Mouse (Mus musculus): ENCODE data around the gene Olig2.

Olig2 gene

DNA sequence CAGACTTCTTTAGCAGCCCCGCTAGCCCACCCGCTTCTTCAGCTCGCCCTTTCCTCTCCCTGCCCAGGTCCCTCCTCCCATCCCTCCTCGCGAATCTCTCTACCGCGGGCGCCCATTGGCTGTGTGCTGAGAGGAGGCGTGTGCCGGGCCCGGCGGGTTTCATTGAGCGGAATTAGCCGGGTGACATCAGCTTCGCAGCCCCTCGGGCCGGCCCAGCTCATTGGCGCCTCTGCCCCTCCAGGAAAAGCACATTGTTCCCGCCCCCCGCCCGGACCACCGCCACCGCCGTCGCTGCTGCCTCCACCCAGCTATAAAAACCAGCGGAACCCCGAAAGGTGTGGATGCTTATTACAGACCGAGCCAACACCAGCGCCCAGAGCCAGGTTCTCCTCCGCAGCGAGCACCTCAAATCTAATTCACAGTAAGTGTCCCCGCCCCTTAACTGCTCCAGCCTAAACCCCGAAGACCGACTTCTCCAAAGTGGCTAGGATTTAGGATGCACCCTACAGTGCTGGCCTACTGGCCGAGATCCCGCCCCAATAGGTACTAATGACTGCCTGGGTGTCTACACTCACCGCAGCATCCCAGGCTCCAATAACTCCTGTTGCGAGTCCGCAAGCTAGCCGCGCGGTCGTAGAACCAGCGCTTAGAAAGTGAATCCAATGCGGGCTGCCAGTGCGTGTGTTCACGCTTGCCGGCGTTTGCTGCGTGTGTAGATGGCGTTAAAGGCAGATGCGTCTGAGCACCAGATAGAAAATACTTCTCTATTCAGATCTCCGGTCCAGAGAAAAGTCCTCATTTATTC lies at the start of gene Olig2:
Gene Olig2, plus strand, starts transcription at position 225 of the 805 bp plus-strand sequence.
- no peak for DNase-seq (ENCODE audit: low spot score in 2 of 2)

GRCm38 (mm10) chr16:91175892-91176291 lies 49.4 kb upstream of the Olig2 start:
- DNase-seq (ENCODE audit: low spot score in 2 of 2): no peak

DNA sequence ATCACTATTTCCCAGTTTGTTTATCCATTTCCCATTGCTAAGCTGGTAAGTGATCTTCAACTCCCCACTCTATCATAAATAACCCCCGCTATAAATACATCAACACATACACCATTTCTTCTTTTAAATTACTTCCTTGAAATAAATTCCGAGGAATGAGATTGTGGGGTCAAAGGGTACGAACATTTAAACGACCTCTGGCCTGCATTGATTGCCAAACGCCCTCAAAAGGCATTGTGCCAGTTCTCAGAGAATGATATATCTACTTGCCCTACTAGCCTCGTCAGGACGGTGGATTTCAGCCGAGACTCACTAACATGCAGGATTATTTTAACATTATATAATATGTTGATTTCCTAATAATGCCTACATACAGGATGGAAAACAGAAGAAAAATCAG lies 38.2 kb upstream of the Olig2 start:
- no peak for DNase-seq (ENCODE audit: low spot score in 2 of 2)

DNA sequence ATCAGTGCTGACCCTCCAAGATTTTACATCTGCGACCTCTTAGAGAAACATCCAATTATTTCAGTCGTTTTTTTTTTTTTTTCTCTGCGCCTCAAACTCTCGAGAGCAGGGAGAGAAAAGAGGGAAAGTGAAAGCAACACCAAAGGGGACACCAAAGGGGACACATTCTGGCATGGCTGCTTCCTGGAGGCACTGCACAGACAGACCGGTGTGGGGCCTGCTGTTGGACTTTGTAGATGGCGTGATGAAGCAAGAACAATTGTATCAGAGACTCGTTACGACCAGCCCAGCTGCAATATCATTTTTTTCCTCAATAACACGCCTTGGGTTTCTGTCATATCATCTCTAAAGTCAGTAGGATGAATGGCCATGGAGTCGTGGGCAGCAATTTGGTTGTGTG lies 37.6 kb upstream of the Olig2 start:
- no peak for DNase-seq (ENCODE audit: low spot score in 2 of 2)

- DNase-seq (ENCODE audit: low spot score in 2 of 2): no peak
These were observed 37.0 kb upstream of the Olig2 start for GRCm38 (mm10) chr16:91188304-91188703.

GRCm38 (mm10) chr16:91191233-91191632 lies 34.0 kb upstream of the Olig2 start:
- no peak for DNase-seq (ENCODE audit: low spot score in 2 of 2)

- no peak for DNase-seq (ENCODE audit: low spot score in 2 of 2)
These were observed 33.5 kb upstream of the Olig2 start for GRCm38 (mm10) chr16:91191663-91192237.

GRCm38 (mm10) chr16:91192672-91193354 lies 32.4 kb upstream of the Olig2 start:
- no peak for DNase-seq (ENCODE audit: low spot score in 2 of 2)

- no peak for DNase-seq (ENCODE audit: low spot score in 2 of 2)
These were observed 25.4 kb upstream of the Olig2 start for GRCm38 (mm10) chr16:91199815-91200214.

DNA sequence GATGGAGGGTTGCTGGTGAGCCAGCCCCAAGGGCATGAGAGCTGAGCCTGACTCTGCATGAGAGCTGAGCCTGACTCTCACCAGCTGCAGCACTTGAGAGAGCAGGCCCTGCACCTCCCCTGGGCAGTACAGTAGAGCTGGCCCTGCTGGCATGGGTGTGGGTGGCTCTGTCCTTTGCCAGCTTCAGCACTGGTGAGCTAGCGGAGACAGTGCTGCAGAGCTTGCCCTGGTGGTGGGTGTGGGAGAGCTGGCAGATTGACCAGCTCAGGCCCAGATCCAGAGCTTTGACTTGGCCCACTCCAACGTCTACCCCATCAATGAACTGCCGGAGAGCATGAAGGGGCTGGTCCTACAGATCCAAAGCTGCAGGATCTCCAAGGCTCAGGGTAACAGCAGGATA lies 22.3 kb upstream of the Olig2 start:
- DNase-seq (ENCODE audit: low spot score in 2 of 2): no peak

- no peak for DNase-seq (ENCODE audit: low spot score in 2 of 2)
These were observed 18.9 kb upstream of the Olig2 start for GRCm38 (mm10) chr16:91206371-91206770.

GRCm38 (mm10) chr16:91217077-91217476 lies 8.2 kb upstream of the Olig2 start:
- no peak for DNase-seq (ENCODE audit: low spot score in 2 of 2)

DNA sequence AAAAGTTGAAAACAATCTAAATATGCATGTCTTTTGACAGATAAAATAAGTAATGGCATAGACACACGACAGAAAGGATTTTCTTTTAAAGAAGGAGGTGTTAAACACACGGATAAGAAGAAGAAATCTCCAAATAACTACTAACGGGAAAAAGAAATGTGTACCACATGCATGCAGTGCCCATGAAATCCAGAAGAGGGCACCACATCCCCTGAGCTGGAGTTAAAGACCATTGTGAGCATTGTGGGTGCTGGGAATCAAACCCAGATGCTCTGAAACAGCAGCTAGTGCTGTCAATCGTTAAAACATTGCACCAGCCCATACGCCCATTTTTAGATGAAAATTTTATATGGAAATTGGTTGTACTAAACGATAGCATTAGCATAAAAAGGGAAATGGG lies 7.3 kb upstream of the Olig2 start:
- no peak for DNase-seq (ENCODE audit: low spot score in 2 of 2)

DNA sequence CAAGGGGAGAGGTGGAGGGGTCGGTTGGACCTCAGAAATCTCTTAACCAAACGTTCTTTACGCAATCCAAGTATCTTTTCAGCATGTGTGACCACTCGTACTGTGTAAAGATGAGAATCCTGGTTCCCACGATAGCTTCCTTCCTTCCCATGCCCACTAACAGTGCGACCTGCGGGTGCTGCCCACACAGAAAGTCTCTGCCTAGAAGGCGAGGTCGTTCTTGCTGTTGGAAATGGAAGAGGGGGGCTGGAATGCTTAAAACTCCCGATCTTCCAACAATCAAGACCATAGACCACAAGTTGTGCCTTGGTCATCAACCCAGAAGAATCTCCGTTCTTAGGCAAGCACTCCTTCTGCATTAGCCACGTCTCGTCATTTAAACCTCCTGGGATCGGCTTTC lies 6.0 kb upstream of the Olig2 start:
- no peak for DNase-seq (ENCODE audit: low spot score in 2 of 2)

- no peak for DNase-seq (ENCODE audit: low spot score in 2 of 2)
These were observed 3.0 kb upstream of the Olig2 start for GRCm38 (mm10) chr16:91222171-91222642.

DNA sequence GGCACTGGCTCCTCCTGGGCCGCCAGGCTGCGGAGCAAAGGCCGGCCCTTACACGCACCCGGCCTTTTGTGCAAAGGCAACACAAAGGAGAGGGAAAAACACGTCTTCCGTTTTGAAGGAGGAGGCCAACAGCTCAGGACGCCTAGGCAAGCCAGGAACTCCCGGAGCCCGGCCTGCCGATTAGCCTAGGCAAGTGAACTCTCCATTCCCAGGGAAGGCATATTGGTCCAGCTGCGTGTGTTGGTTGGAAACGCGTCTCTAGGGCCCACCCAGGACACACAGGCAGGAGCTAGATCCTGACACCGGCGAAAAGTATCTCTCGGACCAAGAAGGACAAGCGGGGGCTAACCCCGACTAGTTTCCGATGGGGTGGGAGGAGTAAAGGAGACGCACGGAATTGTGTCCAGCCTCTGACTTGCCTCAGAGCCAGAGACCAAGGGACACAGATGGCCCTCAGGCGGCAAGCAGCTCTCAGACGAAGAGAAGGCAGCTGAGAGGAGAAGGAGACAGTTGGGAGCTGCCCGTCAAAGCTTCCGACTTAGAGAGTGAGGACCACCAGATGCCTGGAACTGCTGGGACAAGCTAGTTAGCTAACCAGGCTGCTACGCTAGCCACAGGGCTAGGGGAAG lies 2.5 kb upstream of the Olig2 start:
- DNase-seq (ENCODE audit: low spot score in 2 of 2): no peak

DNA sequence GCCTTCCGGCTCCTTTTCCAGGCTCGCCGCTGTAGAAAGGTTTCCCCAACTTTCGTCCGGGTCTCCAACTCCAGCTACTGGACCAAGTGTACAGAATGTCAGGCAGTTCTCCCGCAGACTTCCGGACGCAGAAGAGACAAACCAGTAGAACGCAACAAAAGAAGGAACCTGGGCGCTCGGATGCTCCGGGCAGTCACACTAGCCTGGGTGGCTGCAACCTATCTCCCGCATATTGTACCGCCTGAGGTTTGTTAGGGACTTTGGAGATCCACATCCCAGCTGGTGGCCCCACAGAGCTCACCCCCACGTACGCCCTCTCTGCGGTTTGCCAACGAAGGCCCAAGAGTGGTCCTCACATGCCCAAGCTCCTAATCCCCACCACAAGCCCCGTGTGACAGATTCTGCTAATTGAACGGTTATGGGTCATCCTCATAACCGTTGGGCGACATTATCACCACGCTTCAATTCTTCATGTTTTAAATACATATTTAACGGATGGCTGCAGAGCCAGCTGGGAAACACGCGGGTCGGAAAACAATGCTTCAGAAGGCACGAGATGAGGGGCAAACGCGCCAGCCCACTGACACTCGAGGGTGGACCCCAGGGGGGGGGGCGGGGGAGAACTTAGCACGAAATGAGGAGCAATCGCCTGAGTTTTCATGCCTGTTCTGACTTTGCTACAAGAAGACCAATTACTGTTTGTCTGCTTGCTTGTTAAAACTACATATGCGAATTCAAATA lies 1.8 kb upstream of the Olig2 start:
- DNase-seq (ENCODE audit: low spot score in 2 of 2): no peak

DNA sequence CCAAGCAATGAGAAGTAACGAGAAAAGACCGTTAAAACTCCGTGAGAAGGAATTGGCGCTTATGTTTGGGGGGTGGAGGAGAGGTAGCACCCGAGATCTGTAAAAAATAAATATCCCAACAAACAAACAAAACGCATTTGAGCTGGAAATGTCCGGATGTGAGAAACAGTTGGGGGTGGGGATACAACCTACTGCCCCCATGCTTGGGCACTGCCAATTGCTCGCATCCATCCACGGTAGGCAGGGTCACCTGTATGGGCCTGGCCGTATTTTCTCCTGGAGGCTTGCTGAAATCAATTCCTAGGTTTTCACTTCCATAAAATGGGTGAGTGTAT lies 1.2 kb upstream of the Olig2 start:
- DNase-seq (ENCODE audit: low spot score in 2 of 2): no peak

GRCm38 (mm10) chr16:91224481-91225232 lies 600 bp upstream of the Olig2 start:
- no peak for DNase-seq (ENCODE audit: low spot score in 2 of 2)

GRCm38 (mm10) chr16:91226038-91226882 lies 1.0 kb downstream of the Olig2 start:
- DNase-seq (ENCODE audit: low spot score in 2 of 2): no peak
